Mouse (Mus musculus): ENCODE data around the gene Map3k10.

DNA sequence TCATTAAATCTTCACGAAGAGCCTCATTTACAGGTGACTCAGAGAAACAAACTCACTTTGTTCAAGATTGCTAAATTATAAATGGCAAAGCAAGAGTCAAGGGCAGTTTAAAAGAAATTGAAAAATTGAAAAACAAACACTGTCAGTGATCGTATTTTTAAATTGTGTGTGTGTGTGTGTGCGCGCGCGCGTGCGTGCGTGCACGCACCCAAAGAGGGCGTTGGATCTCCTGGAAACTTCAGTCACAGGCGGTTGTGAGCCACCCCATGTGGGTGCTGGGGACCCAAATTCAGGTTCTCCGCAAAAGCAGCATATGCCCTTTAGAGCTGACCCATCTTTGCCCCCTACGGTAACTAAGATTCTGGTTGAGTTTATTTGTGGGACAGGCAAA lies 819 bp upstream of the Map3k10 start:
- TF ChIP-seq CTCF (IDR thresholded peaks at IDR 0.05; ENCODE audit: low read depth, low read length): no peak
- no peak for TF ChIP-seq POLR2A (IDR thresholded peaks at IDR 0.05; ENCODE audit: borderline replicate concordance, low read depth, low read length)
